Mouse (Mus musculus): Measurements from ENCODE around the gene Gdpd5. TPM values are rescaled to one million over a fixed set of nuclear protein-coding genes. Genes with fewer than 3 reads are reported as not detected.

The Gdpd5 gene
- polyA plus RNA-seq, 1 experiment from 2014 or later, result 10.8 TPM

DNA sequence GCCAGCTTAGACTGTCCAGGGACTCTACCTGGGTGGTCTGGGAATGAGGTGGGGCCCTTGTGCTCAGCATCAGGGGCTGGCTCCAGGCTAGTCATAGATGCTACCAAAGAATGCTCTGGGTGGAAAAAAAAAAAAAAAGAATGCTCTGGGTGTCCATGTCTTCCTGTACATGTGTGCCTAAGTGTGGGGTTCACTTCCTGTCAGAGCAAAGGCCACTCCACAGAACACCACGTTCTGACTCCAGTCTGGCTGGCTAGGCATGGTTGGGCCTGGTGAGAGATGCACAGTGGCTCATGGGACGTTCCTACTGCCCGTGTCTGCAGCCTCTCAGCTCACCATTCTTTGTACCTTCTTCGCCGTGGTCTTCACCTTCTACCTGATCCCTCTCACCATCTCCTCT is 67.4 kb downstream of the Gdpd5 start:
- H3K36me3 ChIP-seq, result no peaks in the 10 kb centered on the region
- H3K9me3 ChIP-seq, result no peaks in the 10 kb centered on the region
- H3K9ac ChIP-seq, result no peak overlapping the region
- H3K4me3 ChIP-seq, result no peak overlapping the region
- peaks cover 7% of the 10 kb centered on the region for H3K4me1 ChIP-seq
- no peak for ATAC-seq (ENCODE audit: insufficient number of reproducible peaks, insufficient read depth, low FRiP score, low TSS enrichment, low read depth)
- H3K27ac ChIP-seq, result no peak overlapping the region
- H3K4me2 ChIP-seq, result no peak overlapping the region
- no peaks in the 10 kb centered on the region for H3K27me3 ChIP-seq
- WGBS, result 68% methylated on average over 5 of the region's 5 CpGs

DNA sequence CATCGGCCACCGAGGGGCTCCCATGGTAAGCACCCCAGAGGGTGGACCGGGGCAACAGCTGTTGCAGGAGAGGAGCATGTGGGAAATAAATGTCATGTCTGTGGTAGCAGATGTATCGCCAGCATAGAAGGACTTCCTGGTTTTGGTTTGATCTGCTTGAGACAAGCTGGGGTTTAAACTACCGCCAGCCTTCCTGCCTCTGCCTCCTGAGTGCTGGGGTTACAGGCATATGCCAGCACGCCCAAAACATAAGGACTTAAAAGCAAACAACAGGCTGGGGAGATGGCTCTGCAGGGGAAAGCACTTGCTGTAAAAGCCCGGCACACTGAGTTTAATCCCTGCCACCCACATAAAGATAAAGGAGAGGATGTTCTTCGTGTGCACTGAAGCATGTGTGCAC is 67.8 kb downstream of the Gdpd5 start:
- Histone ChIP-seq H3K27me3 (no peaks in the 10 kb centered on the region), H3K4me3 (no peak overlapping the region), H3K4me1 (peaks cover 7% of the 10 kb centered on the region), H3K9me3 (no peaks in the 10 kb centered on the region), H3K36me3 (no peaks in the 10 kb centered on the region), H3K4me2 (no peak overlapping the region), H3K27ac (no peak overlapping the region), H3K9ac (no peak overlapping the region)
- ATAC-seq (ENCODE audit: insufficient number of reproducible peaks, insufficient read depth, low FRiP score, low TSS enrichment, low read depth), result no peak
- WGBS, result 71% methylated on average over 8 of the region's 8 CpGs

DNA sequence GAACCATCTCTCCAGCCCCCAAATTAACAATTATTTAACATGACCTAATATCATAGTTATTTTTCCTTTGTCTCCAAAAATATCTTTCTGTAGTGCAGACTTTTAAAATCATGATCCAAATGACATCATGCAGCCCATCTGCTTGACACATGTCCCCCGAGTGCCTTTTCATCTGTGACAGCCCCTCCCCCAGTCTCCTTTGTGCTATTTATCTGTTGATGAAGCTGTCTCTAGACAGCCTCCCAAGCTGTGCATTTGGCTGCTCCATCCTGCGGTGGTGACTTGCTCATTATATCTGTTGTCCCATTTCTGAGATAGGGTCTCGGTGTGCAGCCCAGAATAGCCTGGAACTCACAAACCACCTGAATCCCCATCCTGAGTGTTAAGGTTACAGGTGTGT is 68.5 kb downstream of the Gdpd5 start:
- no peaks in the 10 kb centered on the region for H3K9me3 ChIP-seq
- H3K4me1 ChIP-seq, result peaks cover 7% of the 10 kb centered on the region
- no peak overlapping the region for H3K27ac ChIP-seq

DNA sequence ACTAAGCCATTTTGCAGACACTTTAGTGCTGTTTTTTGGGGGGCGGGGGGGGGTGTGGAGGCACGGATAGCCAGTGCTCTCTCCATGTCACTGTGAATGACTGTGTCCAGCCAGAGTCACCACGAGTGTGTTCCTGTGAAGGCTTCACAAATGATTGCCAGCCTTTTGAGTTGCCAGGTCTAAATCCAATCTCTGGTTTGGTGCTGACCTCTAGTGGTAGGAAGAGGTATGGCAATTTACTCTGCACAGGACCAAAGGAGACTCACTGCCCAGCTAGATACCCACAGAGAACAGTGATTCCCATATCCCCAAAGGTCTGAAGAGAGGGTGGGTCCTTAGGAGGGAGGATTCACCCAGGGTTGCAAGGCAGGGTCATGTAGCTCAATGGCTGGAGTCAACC is 69.5 kb downstream of the Gdpd5 start:
- ATAC-seq (ENCODE audit: insufficient number of reproducible peaks, insufficient read depth, low FRiP score, low TSS enrichment, low read depth), result no peak
- Histone ChIP-seq H3K27ac (no peak overlapping the region), H3K4me2 (no peak overlapping the region), H3K4me3 (no peak overlapping the region), H3K9ac (no peak overlapping the region), H3K4me1 (peaks cover 3% of the 10 kb centered on the region), H3K27me3 (no peaks in the 10 kb centered on the region), H3K36me3 (no peaks in the 10 kb centered on the region), H3K9me3 (no peaks in the 10 kb centered on the region)
- WGBS, result 0% methylated on average over 3 of the region's 3 CpGs

More for the DNA sequence above, 68.5 kb downstream of the Gdpd5 start:
- ATAC-seq (ENCODE audit: insufficient number of reproducible peaks, insufficient read depth, low FRiP score, low TSS enrichment, low read depth), result no peak
- Histone ChIP-seq H3K27me3 (no peaks in the 10 kb centered on the region), H3K36me3 (no peaks in the 10 kb centered on the region), H3K4me2 (no peak overlapping the region), H3K4me3 (no peak overlapping the region), H3K9ac (no peak overlapping the region)
- WGBS, result 57% methylated on average over 3 of the region's 3 CpGs

DNA sequence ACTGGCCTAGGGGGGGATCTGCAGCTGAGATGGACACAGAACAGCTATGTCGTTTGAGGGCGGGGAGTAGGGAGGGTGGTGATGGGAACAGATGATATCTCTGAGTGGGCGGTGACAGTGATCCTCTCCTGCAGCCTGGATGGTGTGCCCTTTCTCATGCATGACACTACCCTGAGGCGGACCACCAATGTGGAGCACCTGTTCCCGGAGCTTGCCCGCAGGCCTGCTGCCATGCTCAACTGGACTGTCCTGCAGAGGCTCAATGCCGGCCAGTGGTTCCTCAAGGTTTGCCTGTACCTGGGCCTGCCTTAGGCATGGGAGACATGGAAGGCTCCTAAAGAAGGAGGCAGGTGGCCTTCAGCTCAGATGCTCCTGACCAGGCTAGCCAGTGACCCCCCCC is 71.6 kb downstream of the Gdpd5 start:
- Histone ChIP-seq H3K4me2 (no peak overlapping the region), H3K9ac (no peak overlapping the region), H3K27ac (no peak overlapping the region), H3K36me3 (0 out of 2 replicates have a peak, but pooled peaks cover 3% of the 10 kb centered on the region), H3K4me3 (no peak overlapping the region), H3K9me3 (no peaks in the 10 kb centered on the region), H3K27me3 (no peaks in the 10 kb centered on the region), H3K4me1 (no peaks in the 10 kb centered on the region)
- no peak for ATAC-seq (ENCODE audit: insufficient number of reproducible peaks, insufficient read depth, low FRiP score, low TSS enrichment, low read depth)
- 77% methylated on average over 7 of the region's 7 CpGs for WGBS

DNA sequence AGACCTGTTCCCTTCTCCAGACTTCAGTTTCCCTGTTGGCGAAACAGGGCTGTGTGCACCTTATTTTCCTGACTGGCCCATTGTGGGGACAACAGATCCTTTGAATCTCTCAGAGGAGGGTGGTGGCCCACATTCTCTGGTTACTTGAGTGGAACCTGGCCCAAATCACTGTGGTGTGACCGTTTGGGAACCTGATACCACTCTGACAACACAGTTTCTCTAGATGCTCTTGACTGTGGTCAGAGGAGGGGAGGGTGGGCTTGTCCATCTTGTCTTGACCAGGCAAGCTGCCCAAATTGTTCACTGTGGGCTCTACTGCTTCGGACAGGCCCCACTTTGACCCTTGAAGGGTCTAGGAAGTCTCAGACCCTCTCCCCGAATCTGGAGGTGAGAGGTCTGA is 72.8 kb downstream of the Gdpd5 start:
- 71% methylated on average over 4 of the region's 4 CpGs for WGBS
- no peak overlapping the region for H3K27ac ChIP-seq
- no peak for ATAC-seq (ENCODE audit: insufficient number of reproducible peaks, insufficient read depth, low FRiP score, low TSS enrichment, low read depth)
- no peak overlapping the region for H3K4me3 ChIP-seq
- peaks cover 10% of the 10 kb centered on the region; the same call in 1 of the 2 replicates for H3K36me3 ChIP-seq
- no peaks in the 10 kb centered on the region for H3K27me3 ChIP-seq
- H3K4me1 ChIP-seq, result no peaks in the 10 kb centered on the region
- H3K9ac ChIP-seq, result no peak overlapping the region
- no peak overlapping the region for H3K4me2 ChIP-seq
- no peaks in the 10 kb centered on the region for H3K9me3 ChIP-seq

DNA sequence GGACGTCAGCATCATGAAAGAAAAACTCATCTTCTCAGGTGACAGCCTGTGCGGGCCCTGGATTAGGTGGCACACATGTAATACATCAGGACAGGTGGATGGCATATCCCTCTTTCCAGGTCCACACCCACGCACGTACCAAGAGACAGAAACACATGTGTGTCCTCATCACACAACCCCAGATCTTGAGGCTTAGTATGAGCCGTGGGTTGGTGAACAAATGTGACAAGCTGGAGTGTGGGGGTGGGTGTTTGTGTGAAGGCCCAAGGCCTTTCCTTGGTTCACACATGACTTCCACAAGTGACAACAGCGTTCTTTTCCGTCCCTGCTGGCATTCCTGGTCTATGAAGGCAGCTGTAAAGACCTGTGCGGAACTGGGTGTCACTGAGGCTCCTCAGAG is 77.6 kb downstream of the Gdpd5 start:
- WGBS, result 83% methylated on average over 8 of the region's 8 CpGs
- Histone ChIP-seq H3K27ac (no peak overlapping the region), H3K4me1 (no peaks in the 10 kb centered on the region), H3K36me3 (peaks cover 23% of the 10 kb centered on the region), H3K27me3 (no peaks in the 10 kb centered on the region), H3K9me3 (no peaks in the 10 kb centered on the region), H3K4me2 (no peak overlapping the region), H3K9ac (no peak overlapping the region), H3K4me3 (no peak overlapping the region)
- ATAC-seq (ENCODE audit: insufficient number of reproducible peaks, insufficient read depth, low FRiP score, low TSS enrichment, low read depth), result no peak

DNA sequence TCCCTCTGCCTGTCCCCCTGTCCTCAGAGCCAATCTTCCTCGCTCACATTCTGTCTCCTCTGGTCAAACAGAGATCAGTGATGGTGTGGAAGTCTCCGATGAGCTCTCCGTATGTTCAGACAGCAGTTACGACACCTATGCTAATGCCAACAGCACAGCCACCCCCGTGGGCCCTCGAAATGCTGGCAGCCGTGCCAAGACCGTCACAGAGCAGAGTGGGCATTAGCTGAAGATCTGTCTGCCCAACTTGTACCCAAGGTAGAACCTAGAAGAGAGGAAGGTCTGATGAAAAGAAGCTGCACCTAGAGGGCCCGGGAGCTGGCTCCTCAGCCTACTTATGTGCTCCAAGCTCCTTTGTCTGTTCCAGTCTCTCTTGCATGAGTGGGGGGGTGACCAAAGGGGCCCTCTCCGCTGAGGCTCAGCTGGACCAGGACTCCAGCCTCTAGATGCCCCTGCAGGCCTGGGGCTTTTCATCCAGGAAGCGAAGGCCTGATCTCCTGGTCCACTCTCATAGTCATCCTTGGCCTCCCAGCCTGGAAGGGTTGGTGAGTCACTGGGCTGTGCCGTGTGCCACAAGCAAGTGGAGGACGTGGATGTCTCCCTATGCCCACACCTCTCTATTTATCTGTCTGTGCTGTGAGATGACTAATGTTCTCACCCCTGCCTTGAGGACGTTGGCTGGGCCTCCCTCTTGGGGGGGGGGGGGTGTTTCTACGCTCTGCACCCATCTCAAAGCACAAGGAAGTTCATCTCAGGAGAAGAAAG is 78.9 kb downstream of the Gdpd5 start:
- peak; percentile 21; the same call in 1 of the 2 replicates for ATAC-seq (ENCODE audit: insufficient number of reproducible peaks, insufficient read depth, low FRiP score, low TSS enrichment, low read depth)
- Histone ChIP-seq H3K4me1 (peaks cover 2% of the 10 kb centered on the region), H3K4me3 (no peak overlapping the region), H3K27me3 (no peaks in the 10 kb centered on the region), H3K9ac (no peak overlapping the region), H3K9me3 (no peaks in the 10 kb centered on the region), H3K27ac (no peak overlapping the region), H3K4me2 (no peak overlapping the region), H3K36me3 (peaks cover 23% of the 10 kb centered on the region)
- WGBS, result 89% methylated on average over 15 of the region's 15 CpGs

DNA sequence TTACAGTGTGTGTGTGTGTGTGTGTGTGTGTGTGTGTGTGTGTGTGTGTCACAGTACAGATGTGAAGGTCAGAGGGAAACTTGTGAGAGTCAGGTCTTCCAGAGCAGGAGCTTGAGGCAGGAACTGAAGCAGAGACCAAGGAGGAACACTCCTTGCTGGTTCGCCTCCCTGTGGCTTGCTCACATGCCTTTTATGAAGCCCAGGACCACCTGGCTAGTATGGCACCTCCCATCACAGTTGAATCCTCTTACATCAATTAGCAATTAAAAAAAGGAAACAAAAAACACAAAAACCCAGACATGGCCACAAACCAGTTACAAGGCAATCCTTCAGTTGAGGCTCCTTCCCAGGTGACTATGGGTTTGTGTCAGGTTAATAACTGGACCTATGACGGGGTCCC is 81.9 kb downstream of the Gdpd5 start:
- 81% methylated on average over 2 of the region's 2 CpGs for whole genome bisulfite sequencing
- Histone ChIP-seq H3K4me2 (no peak overlapping the region), H3K4me1 (peaks cover 30% of the 10 kb centered on the region)

DNA sequence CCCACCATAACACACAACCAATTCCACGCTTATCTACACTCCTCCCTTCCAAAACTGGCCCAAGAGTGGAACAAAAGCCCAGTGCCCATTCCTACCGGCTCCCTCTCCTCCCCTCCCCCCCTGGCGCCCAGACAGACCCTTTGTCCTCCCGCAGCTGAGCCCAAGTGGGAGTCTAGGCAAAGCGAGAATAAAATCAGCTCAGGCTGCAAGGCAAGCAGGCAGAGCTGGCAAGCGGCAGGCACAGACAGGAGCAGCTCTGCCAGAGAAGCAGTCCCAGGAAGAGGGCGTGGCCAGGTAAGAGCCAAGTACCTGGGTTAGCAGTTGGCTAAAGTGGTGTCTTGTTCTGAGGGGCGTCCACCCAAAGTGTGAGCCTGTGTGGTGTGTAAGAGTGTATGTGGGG is 84.6 kb downstream of the Gdpd5 start, which contains the start of gene Klhl35:
TSS of gene Klhl35 (plus strand) at position 194 of the 400 bp plus-strand sequence.
- no peak for ATAC-seq (ENCODE audit: insufficient number of reproducible peaks, insufficient read depth, low FRiP score, low TSS enrichment, low read depth)
- peaks cover 36% of the 10 kb centered on the region for H3K4me1 ChIP-seq
- WGBS, result 24% methylated on average over 8 of the region's 8 CpGs
- no peak within 1 kb of the TSS for H3K4me3 ChIP-seq
- H3K9me3 ChIP-seq, result no peaks in the 10 kb centered on the region
- peak within 1 kb of the TSS; percentile 36; the same call in 1 of the 2 replicates for H3K27ac ChIP-seq
- peak within 1 kb of the TSS; percentile 52; the same call in 1 of the 2 replicates for H3K9ac ChIP-seq
- H3K4me2 ChIP-seq, result peak within 1 kb of the TSS; percentile 36
- peaks cover 2% of the 10 kb centered on the region; the same call in 1 of the 2 replicates for H3K36me3 ChIP-seq
- H3K27me3 ChIP-seq, result no peaks in the 10 kb centered on the region

More for the DNA sequence above, 81.9 kb downstream of the Gdpd5 start:
- peaks cover 20% of the 10 kb centered on the region for H3K36me3 ChIP-seq
- H3K27ac ChIP-seq, result no peak overlapping the region
- no peaks in the 10 kb centered on the region for H3K9me3 ChIP-seq
- no peak overlapping the region for H3K9ac ChIP-seq
- H3K27me3 ChIP-seq, result no peaks in the 10 kb centered on the region
- H3K4me3 ChIP-seq, result no peak overlapping the region
- no peak for ATAC-seq (ENCODE audit: insufficient number of reproducible peaks, insufficient read depth, low FRiP score, low TSS enrichment, low read depth)

DNA sequence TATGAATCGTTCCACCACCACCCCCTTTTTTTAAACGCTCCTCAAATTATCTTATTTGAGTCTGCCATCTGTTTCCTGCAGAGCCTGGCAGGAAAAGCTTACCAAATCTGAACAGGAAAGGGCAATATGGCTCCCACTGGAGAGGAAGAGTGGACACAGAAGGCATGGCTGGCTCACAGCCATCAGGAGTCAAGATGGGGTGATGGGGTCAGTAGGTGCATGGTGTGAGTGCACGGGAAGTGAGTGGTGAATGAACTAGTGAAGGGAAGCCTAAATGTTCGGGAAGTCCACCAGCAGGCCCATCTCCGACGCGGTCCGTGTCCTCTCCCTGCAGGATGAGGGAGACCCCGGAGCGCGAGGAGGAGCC is 86.7 kb downstream of the Gdpd5 start:
- Histone ChIP-seq H3K36me3 (peaks cover 16% of the 10 kb centered on the region), H3K4me2 (peak overlapping the region; percentile 83), H3K27me3 (no peaks in the 10 kb centered on the region), H3K9me3 (no peaks in the 10 kb centered on the region), H3K4me3 (peak overlapping the region; percentile 60), H3K9ac (peak overlapping the region; percentile 86), H3K4me1 (peaks cover 36% of the 10 kb centered on the region), H3K27ac (peak overlapping the region; percentile 95)
- WGBS, result 16% methylated on average over 11 of the region's 11 CpGs
- no peak for ATAC-seq (ENCODE audit: insufficient number of reproducible peaks, insufficient read depth, low FRiP score, low TSS enrichment, low read depth)

All from embryonic facial prominence, embryonic 13.5 days (tissue).